Mouse (Mus musculus): ENCODE measurements at regions not wholly inside any gene's neighbourhood (a gene's known extent, or its start where the extent isn't known, plus 50 kb on each side); places are given as distances from the start of the nearest gene placed in this dataset.

DNA sequence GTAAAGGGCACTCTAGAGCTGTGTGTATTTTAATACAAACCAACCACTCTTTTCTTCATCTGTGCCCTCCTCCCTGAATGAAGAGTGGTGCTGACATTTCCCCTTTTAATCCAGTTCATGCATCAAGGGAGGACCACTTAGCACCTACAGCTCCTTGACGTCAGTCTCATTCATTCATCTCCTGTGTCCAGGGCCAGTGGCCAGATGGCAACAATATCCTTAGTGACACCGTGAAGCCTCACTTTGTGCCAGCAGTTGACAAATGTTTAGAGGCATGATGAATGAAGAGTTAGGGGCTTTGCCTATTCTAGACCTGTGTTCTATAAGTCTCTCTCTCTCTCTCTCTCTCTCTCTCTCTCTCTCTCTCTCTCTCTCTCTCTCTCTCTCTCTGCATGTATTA, 1441.1 kb upstream of the Gm6569 start:
- TF ChIP-seq POLR2A (IDR thresholded peaks at IDR 0.05; ENCODE audit: borderline replicate concordance, extremely low read depth, low read depth, low read length) (no peak), CTCF (IDR thresholded peaks at IDR 0.05; ENCODE audit: insufficient read depth, low read length) (no peak)

Data from lung, adult 2 months (tissue).